Mouse (Mus musculus): Measurements from ENCODE around the gene Rbm20. TPM values are rescaled to one million over a fixed set of nuclear protein-coding genes. Genes with fewer than 3 reads are reported as not detected.

Rbm20 gene
- polyA plus RNA-seq, 1 experiment, result 3.1 TPM

GRCm38 (mm10) chr19:53660722-53661420 is 16.2 kb upstream of the Rbm20 start:
- WGBS, result 73% methylated on average over 9 of the region's 9 CpGs

GRCm38 (mm10) chr19:53661938-53662722 is 15.0 kb upstream of the Rbm20 start:
- TF ChIP-seq CTCF (IDR thresholded peaks at IDR 0.05; ENCODE audit: borderline replicate concordance, insufficient read depth, low read depth, low read length) (no peak), POLR2A (IDR thresholded peaks at IDR 0.05; ENCODE audit: borderline replicate concordance, insufficient read depth, low read length) (no peak)
- Histone ChIP-seq H3K27me3 (ENCODE audit: control insufficient read depth, insufficient read depth, low read length) (no peaks in the 10 kb centered on the region), H3K4me3 (replicated peaks; ENCODE audit: insufficient read depth, low read depth, low read length) (no peak overlapping the region), H3K4me1 (ENCODE audit: control insufficient read depth, insufficient read depth, low read length) (no peaks in the 10 kb centered on the region), H3K27ac (ENCODE audit: insufficient read depth, low read length) (no peak overlapping the region)
- 55% methylated on average over 14 of the region's 14 CpGs for WGBS
- no peak for DNase-seq

More at GRCm38 (mm10) chr19:53660722-53661420, 16.2 kb upstream of the Rbm20 start:
- no peak overlapping the region for H3K4me3 ChIP-seq (replicated peaks; ENCODE audit: insufficient read depth, low read depth, low read length)
- TF ChIP-seq CTCF (IDR thresholded peaks at IDR 0.05; ENCODE audit: borderline replicate concordance, insufficient read depth, low read depth, low read length) (no peak), POLR2A (IDR thresholded peaks at IDR 0.05; ENCODE audit: borderline replicate concordance, insufficient read depth, low read length) (no peak)
- no peaks in the 10 kb centered on the region for H3K4me1 ChIP-seq (ENCODE audit: control insufficient read depth, insufficient read depth, low read length)
- no peak overlapping the region for H3K27ac ChIP-seq (ENCODE audit: insufficient read depth, low read length)
- H3K27me3 ChIP-seq (ENCODE audit: control insufficient read depth, insufficient read depth, low read length), result no peaks in the 10 kb centered on the region
- DNase-seq, result no peak

- WGBS, result 73% methylated on average over 9 of the region's 9 CpGs
- DNase-seq, result no peak
Measured at GRCm38 (mm10) chr19:53664831-53665230, 12.3 kb upstream of the Rbm20 start.

GRCm38 (mm10) chr19:53665391-53665790 is 11.7 kb upstream of the Rbm20 start:
- H3K4me3 ChIP-seq (replicated peaks; ENCODE audit: insufficient read depth, low read depth, low read length), result no peak overlapping the region
- H3K27me3 ChIP-seq (ENCODE audit: control insufficient read depth, insufficient read depth, low read length), result no peaks in the 10 kb centered on the region
- no peak for DNase-seq
- TF ChIP-seq POLR2A (IDR thresholded peaks at IDR 0.05; ENCODE audit: borderline replicate concordance, insufficient read depth, low read length), result no peak
- 94% methylated on average over 4 of the region's 4 CpGs for WGBS
- H3K27ac ChIP-seq (ENCODE audit: insufficient read depth, low read length), result no peak overlapping the region
- H3K4me1 ChIP-seq (ENCODE audit: control insufficient read depth, insufficient read depth, low read length), result no peaks in the 10 kb centered on the region

More at GRCm38 (mm10) chr19:53664831-53665230, 12.3 kb upstream of the Rbm20 start:
- TF ChIP-seq CTCF (IDR thresholded peaks at IDR 0.05; ENCODE audit: borderline replicate concordance, insufficient read depth, low read depth, low read length), result no peak
- Histone ChIP-seq H3K27ac (ENCODE audit: insufficient read depth, low read length) (no peak overlapping the region), H3K4me3 (replicated peaks; ENCODE audit: insufficient read depth, low read depth, low read length) (no peak overlapping the region), H3K4me1 (ENCODE audit: control insufficient read depth, insufficient read depth, low read length) (no peaks in the 10 kb centered on the region), H3K27me3 (ENCODE audit: control insufficient read depth, insufficient read depth, low read length) (no peaks in the 10 kb centered on the region)

- TF ChIP-seq POLR2A (IDR thresholded peaks at IDR 0.05; ENCODE audit: borderline replicate concordance, insufficient read depth, low read length) (no peak), CTCF (IDR thresholded peaks at IDR 0.05; ENCODE audit: borderline replicate concordance, insufficient read depth, low read depth, low read length) (no peak)
- H3K27ac ChIP-seq (ENCODE audit: insufficient read depth, low read length), result no peak overlapping the region
- H3K4me3 ChIP-seq (replicated peaks; ENCODE audit: insufficient read depth, low read depth, low read length), result no peak overlapping the region
- no peaks in the 10 kb centered on the region for H3K4me1 ChIP-seq (ENCODE audit: control insufficient read depth, insufficient read depth, low read length)
- DNase-seq, result no peak
- no peaks in the 10 kb centered on the region for H3K27me3 ChIP-seq (ENCODE audit: control insufficient read depth, insufficient read depth, low read length)
- 27% methylated on average over 8 of the region's 8 CpGs for WGBS
Measured at GRCm38 (mm10) chr19:53666708-53667107, 10.4 kb upstream of the Rbm20 start.

- 86% methylated on average over 7 of the region's 7 CpGs for WGBS
- no peak overlapping the region for H3K4me3 ChIP-seq (replicated peaks; ENCODE audit: insufficient read depth, low read depth, low read length)
- TF ChIP-seq POLR2A (IDR thresholded peaks at IDR 0.05; ENCODE audit: borderline replicate concordance, insufficient read depth, low read length) (no peak), CTCF (IDR thresholded peaks at IDR 0.05; ENCODE audit: borderline replicate concordance, insufficient read depth, low read depth, low read length) (no peak)
- H3K4me1 ChIP-seq (ENCODE audit: control insufficient read depth, insufficient read depth, low read length), result no peaks in the 10 kb centered on the region
- no peak overlapping the region for H3K27ac ChIP-seq (ENCODE audit: insufficient read depth, low read length)
- no peaks in the 10 kb centered on the region for H3K27me3 ChIP-seq (ENCODE audit: control insufficient read depth, insufficient read depth, low read length)
- DNase-seq, result no peak
Measured at GRCm38 (mm10) chr19:53668821-53669220, 8.3 kb upstream of the Rbm20 start.

- Histone ChIP-seq H3K27ac (ENCODE audit: insufficient read depth, low read length) (no peak overlapping the region), H3K27me3 (ENCODE audit: control insufficient read depth, insufficient read depth, low read length) (no peaks in the 10 kb centered on the region), H3K4me1 (ENCODE audit: control insufficient read depth, insufficient read depth, low read length) (no peaks in the 10 kb centered on the region), H3K4me3 (replicated peaks; ENCODE audit: insufficient read depth, low read depth, low read length) (no peak overlapping the region)
- TF ChIP-seq CTCF (IDR thresholded peaks at IDR 0.05; ENCODE audit: borderline replicate concordance, insufficient read depth, low read depth, low read length), result no peak
- 27% methylated on average over 12 of the region's 12 CpGs for WGBS
- no peak for DNase-seq
Measured at GRCm38 (mm10) chr19:53670625-53671141, 6.4 kb upstream of the Rbm20 start.

GRCm38 (mm10) chr19:53671432-53671831 is 5.7 kb upstream of the Rbm20 start:
- no peak for TF ChIP-seq POLR2A (IDR thresholded peaks at IDR 0.05; ENCODE audit: borderline replicate concordance, insufficient read depth, low read length)
- TF ChIP-seq CTCF (IDR thresholded peaks at IDR 0.05; ENCODE audit: borderline replicate concordance, insufficient read depth, low read depth, low read length), result no peak
- H3K27me3 ChIP-seq (ENCODE audit: control insufficient read depth, insufficient read depth, low read length), result peaks cover 3% of the 10 kb centered on the region; the same call in 1 of the 2 replicates
- no peak overlapping the region for H3K27ac ChIP-seq (ENCODE audit: insufficient read depth, low read length)
- WGBS, result 69% methylated on average over 3 of the region's 3 CpGs
- H3K4me3 ChIP-seq (replicated peaks; ENCODE audit: insufficient read depth, low read depth, low read length), result no peak overlapping the region
- H3K4me1 ChIP-seq (ENCODE audit: control insufficient read depth, insufficient read depth, low read length), result no peaks in the 10 kb centered on the region
- no peak for DNase-seq
